Mouse (Mus musculus): ENCODE measurements around the gene Mfsd4a.

Mfsd4a gene

GRCm38 (mm10) chr1:132067261-132068255 is at the start of gene Mfsd4a:
Gene Mfsd4a (minus strand): TSS chr1:132068062.
- peak; percentile 55 to 73 for DNase-seq

- DNase-seq = peak; percentile 54 to 73
These were observed 48.7 kb upstream of the Mfsd4a start for GRCm38 (mm10) chr1:132116606-132117005.

- DNase-seq = no peak
These were observed 45.2 kb upstream of the Mfsd4a start for GRCm38 (mm10) chr1:132113098-132113497.

GRCm38 (mm10) chr1:132112426-132112825 is 44.6 kb upstream of the Mfsd4a start:
- DNase-seq = peak in 1 of 2 experiments; percentile 52

- DNase-seq = no peak
These were observed 43.5 kb upstream of the Mfsd4a start for GRCm38 (mm10) chr1:132111411-132111810.

GRCm38 (mm10) chr1:132109368-132109767 is 41.5 kb upstream of the Mfsd4a start:
- DNase-seq = no peak

GRCm38 (mm10) chr1:132104353-132104752 is 36.5 kb upstream of the Mfsd4a start:
- no peak for DNase-seq

GRCm38 (mm10) chr1:132101953-132102697 is 34.3 kb upstream of the Mfsd4a start:
- DNase-seq = no peak

GRCm38 (mm10) chr1:132099775-132100174 is 31.9 kb upstream of the Mfsd4a start:
- DNase-seq = no peak

GRCm38 (mm10) chr1:132099016-132099415 is 31.2 kb upstream of the Mfsd4a start:
- no peak for DNase-seq

- DNase-seq = no peak
These were observed 30.2 kb upstream of the Mfsd4a start for GRCm38 (mm10) chr1:132098076-132098475.

- peak; percentile 32 to 67 for DNase-seq
These were observed 27.6 kb upstream of the Mfsd4a start for GRCm38 (mm10) chr1:132095356-132096004.

GRCm38 (mm10) chr1:132093269-132093668 is 25.4 kb upstream of the Mfsd4a start:
- no peak for DNase-seq

- DNase-seq = no peak
These were observed 22.4 kb upstream of the Mfsd4a start for GRCm38 (mm10) chr1:132090266-132090665.

GRCm38 (mm10) chr1:132089767-132090166 is 21.9 kb upstream of the Mfsd4a start:
- no peak for DNase-seq

- no peak for DNase-seq
These were observed 20.4 kb upstream of the Mfsd4a start for GRCm38 (mm10) chr1:132088181-132088671.

GRCm38 (mm10) chr1:132085181-132086049 is 17.6 kb upstream of the Mfsd4a start:
- no peak for DNase-seq

- no peak for DNase-seq
These were observed 10.6 kb upstream of the Mfsd4a start for GRCm38 (mm10) chr1:132078413-132078812.

GRCm38 (mm10) chr1:132075576-132075975 is 7.7 kb upstream of the Mfsd4a start:
- no peak for DNase-seq

- no peak for DNase-seq
These were observed 2.8 kb upstream of the Mfsd4a start for GRCm38 (mm10) chr1:132070659-132071058.

- no peak for DNase-seq
These were observed 1.6 kb upstream of the Mfsd4a start for GRCm38 (mm10) chr1:132069436-132069835.
